Mouse (Mus musculus) forebrain, embryonic 11.5 days (tissue): ENCODE measurements around the gene Fgr. TPM values are rescaled to one million over a fixed set of nuclear protein-coding genes. Genes with fewer than 3 reads are reported as not detected.

Experiments used
- ATAC-seq: fragments of 200-750 bp; cut with Nextera tagmentation; replicated peaks from 2 replicates; pipeline ENCODE4 v1.8.0; 2017; ENCODE audit warnings: moderate TSS enrichment; ENCODE audit not compliant: low FRiP score
- DNase-seq: peaks from one replicate; pipeline ENCODE4 v3.0.0-alpha.2; 2017; ENCODE audit warnings: low spot score
- H3K27ac ChIP-seq: fragments of 300-500 bp; sonication (generic); 2 replicates; pipeline ENCODE4 v1.5.1; 2014; ENCODE audit warnings: low read depth, low read length
- H3K27me3 ChIP-seq: fragments of 300-500 bp; sonication (generic); 2 replicates; pipeline ENCODE4 v1.6.1; 2014; ENCODE audit warnings: mild to moderate bottlenecking, low read length, mixed read lengths; ENCODE audit not compliant: control insufficient read depth, insufficient read depth
- H3K36me3 ChIP-seq: fragments of 300-500 bp; sonication (generic); 2 replicates; pipeline ENCODE4 v1.6.1; 2014; ENCODE audit warnings: mild to moderate bottlenecking, low read length, moderate library complexity, mixed read lengths; ENCODE audit not compliant: control insufficient read depth, insufficient read depth
- H3K4me1 ChIP-seq: fragments of 300-500 bp; sonication (generic); replicated peaks from 2 replicates; pipeline ENCODE4 v1.6.1; 2014; ENCODE audit warnings: low read length, mixed read lengths; ENCODE audit not compliant: control insufficient read depth, insufficient read depth
- H3K4me2 ChIP-seq: fragments of 300-500 bp; sonication (generic); 2 replicates; pipeline ENCODE4 v1.6.1; 2014; ENCODE audit warnings: low read depth, mild to moderate bottlenecking, low read length, moderate library complexity, mixed read lengths; ENCODE audit not compliant: severe bottlenecking
- H3K4me3 ChIP-seq: fragments of 300-500 bp; sonication (generic); 2 replicates; pipeline ENCODE4 v1.5.1; 2014; ENCODE audit warnings: low read depth, low read length
- H3K9ac ChIP-seq: fragments of 300-500 bp; sonication (generic); 2 replicates; pipeline ENCODE4 v1.6.1; 2014; ENCODE audit warnings: low read length
- H3K9me3 ChIP-seq: fragments of 300-500 bp; sonication (generic); 2 replicates; pipeline ENCODE4 v1.6.1; 2016; ENCODE audit warnings: low read length, mixed read lengths; ENCODE audit not compliant: control insufficient read depth
- WGBS: fragments of 180-500 bp; shearing (Covaris S2); extraction: QIAGEN DNeasy Blood & Tissue Kit; methylation state at CpG from one replicate; pipeline ENCODE4 v1.1.7; 2014; 5-methylcytosine and 5-hydroxymethylcytosine counted together
- polyA plus RNA-seq: library from polyadenylated mRNA; unstranded; fragments of >200 nt; fragmentation: Nextera tagmentation; extraction: Ambion mirVana; gene quantifications from 2 replicates; pipeline ENCODE4 v1.2.1, GENCODE M21; 2014

Gene Fgr
- polyA plus RNA-seq, 1 experiment from 2014 or later: not detected

DNA sequence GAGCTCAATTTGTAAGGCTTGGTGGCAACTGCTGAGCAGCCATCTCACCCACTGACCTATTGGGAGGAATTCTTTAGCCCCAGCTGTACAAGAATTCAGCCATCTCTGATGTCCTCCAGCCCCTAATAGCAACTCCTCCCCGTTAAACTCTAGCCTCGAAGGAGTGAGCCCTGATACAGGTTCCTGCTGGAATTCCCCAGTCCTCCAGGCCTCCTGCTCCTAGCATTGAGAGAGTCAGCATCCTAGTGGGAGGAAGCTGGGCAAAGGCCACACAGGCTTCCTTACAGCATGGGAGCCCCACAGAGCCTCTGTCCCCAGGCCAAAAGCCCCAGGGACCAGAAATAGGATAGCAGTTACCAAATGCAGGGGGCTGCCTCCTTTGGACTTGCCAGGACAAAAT lies 10.5 kb upstream of the Fgr start:
- no peak overlapping the region for H3K4me3 ChIP-seq
- H3K27ac ChIP-seq: no peak overlapping the region
- WGBS: 40% methylated on average over 2 of the region's 2 CpGs
- no peaks in the 10 kb centered on the region for H3K27me3 ChIP-seq
- no peaks in the 10 kb centered on the region for H3K9me3 ChIP-seq
- ATAC-seq: no peak
- H3K36me3 ChIP-seq: no peaks in the 10 kb centered on the region
- no peak overlapping the region for H3K4me2 ChIP-seq
- no peak for DNase-seq
- peaks cover 15% of the 10 kb centered on the region for H3K4me1 ChIP-seq
- no peak overlapping the region for H3K9ac ChIP-seq

DNA sequence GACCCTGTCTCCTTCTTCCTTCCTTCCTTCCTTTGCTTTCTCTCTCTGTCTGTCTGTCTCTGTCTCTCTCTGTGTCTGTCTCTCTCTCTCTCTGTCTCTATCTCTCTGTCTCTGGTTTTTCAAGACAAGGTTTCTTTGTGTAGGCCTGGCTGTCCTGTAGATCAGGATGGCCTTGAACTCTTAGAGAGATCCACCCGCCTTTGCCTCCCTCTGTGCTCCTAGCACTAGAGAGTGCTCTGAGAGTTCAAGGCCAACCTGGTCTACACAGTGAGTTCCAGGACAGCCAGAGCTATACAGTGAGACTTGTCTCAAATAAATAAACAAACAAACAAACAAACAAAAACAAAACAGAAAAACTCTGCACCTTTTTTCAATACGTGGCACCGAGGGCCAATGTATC lies 9.8 kb upstream of the Fgr start:
- 28% methylated on average over 3 of the region's 3 CpGs for WGBS
- Histone ChIP-seq H3K36me3 (no peaks in the 10 kb centered on the region), H3K9ac (no peak overlapping the region), H3K9me3 (no peaks in the 10 kb centered on the region), H3K27me3 (no peaks in the 10 kb centered on the region), H3K4me2 (no peak overlapping the region), H3K4me1 (peaks cover 10% of the 10 kb centered on the region), H3K27ac (no peak overlapping the region), H3K4me3 (no peak overlapping the region)
- ATAC-seq (no peak), DNase-seq (no peak)

DNA sequence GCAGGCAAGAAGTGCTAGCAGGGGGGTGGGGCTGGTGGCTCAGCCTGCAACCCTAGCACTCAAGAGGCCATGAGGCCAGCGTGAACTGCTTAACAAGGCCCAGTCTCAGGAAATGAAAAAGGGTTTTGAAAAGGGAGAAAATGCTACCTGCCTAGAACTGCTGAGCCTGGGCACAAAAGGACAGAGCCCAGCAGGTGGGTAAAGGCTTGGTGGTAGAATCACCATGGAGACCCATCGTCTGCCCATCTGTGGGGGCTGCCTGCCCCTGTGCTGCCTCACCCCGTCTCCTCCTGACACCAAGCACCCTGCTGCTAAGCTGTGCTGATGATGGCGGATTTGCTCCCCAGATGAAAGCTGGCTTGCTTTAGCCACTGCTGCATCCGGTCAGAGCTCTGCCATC lies 9.4 kb upstream of the Fgr start:
- WGBS: 16% methylated on average over 5 of the region's 5 CpGs
- H3K9ac ChIP-seq: no peak overlapping the region

GRCm38 (mm10) chr4:132968105-132968938 lies 5.6 kb upstream of the Fgr start:
- Histone ChIP-seq H3K9ac (no peak overlapping the region), H3K4me1 (peaks cover 4% of the 10 kb centered on the region; the same call in 1 of the 2 replicates), H3K4me2 (no peak overlapping the region), H3K36me3 (no peaks in the 10 kb centered on the region), H3K27me3 (peaks cover 4% of the 10 kb centered on the region; the same call in 1 of the 2 replicates), H3K9me3 (no peaks in the 10 kb centered on the region), H3K4me3 (no peak overlapping the region), H3K27ac (no peak overlapping the region)
- ATAC-seq (no peak), DNase-seq (no peak)
- WGBS: 47% methylated on average over 6 of the region's 6 CpGs

More for the DNA sequence above, 9.4 kb upstream of the Fgr start:
- H3K27me3 ChIP-seq: no peaks in the 10 kb centered on the region
- ATAC-seq (no peak; the same call in 1 of the 2 replicates), DNase-seq (no peak)
- no peak overlapping the region for H3K4me3 ChIP-seq
- H3K36me3 ChIP-seq: no peaks in the 10 kb centered on the region
- no peak overlapping the region for H3K4me2 ChIP-seq
- no peaks in the 10 kb centered on the region for H3K9me3 ChIP-seq
- H3K4me1 ChIP-seq: peaks cover 6% of the 10 kb centered on the region
- H3K27ac ChIP-seq: 0 out of 2 replicates have a peak overlapping the region, but pooled peaks have one; percentile 19

DNA sequence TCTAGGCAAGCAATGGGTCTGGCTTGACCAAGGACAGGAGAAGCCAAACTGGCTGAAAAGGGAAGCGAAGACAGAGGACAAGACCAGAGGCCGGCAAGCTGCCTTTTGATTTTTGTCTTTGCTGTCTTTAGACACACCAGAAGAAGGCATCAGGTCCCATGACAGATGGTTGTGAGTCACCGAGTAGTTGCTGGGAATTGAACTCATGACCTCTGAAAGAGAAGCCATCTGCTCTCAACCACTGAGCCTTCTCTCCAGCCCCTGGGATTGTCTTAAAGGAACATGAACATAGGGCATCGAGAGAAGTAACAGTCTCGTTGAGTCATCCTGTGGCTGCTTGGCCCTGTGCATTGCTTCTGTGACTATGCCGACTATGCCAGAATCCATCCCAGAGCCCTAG lies 2.3 kb upstream of the Fgr start:
- no peaks in the 10 kb centered on the region for H3K9me3 ChIP-seq
- H3K4me1 ChIP-seq: peaks cover 11% of the 10 kb centered on the region; the same call in 1 of the 2 replicates
- H3K27me3 ChIP-seq: peaks cover 27% of the 10 kb centered on the region
- no peak overlapping the region for H3K4me3 ChIP-seq
- DNase-seq: no peak
- H3K4me2 ChIP-seq: no peak overlapping the region
- H3K36me3 ChIP-seq: no peaks in the 10 kb centered on the region
- H3K27ac ChIP-seq: no peak overlapping the region
- no peak for ATAC-seq
- H3K9ac ChIP-seq: no peak overlapping the region
- 83% methylated on average over 6 of the region's 6 CpGs for WGBS

DNA sequence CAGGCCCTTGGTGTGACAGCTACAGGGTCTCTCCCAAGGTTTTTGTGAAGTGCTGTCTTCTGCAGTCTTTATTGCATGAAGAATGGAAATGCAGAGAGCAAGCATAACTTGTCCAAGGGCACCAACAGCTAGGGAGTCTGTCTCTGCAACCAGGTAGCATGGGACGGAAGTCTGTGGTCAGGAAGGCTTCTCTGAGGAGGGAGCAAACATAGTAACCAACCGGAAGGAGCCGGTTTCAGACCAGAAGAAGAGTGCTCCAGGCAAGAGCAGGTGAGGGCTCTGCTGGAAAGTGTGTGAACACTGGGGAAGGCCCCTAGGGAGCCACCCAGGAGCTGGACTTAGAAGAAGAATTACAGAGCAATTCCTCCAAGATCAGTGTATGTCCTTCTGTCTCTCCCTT lies 1.8 kb upstream of the Fgr start:
- Histone ChIP-seq H3K36me3 (no peaks in the 10 kb centered on the region), H3K4me1 (peaks cover 11% of the 10 kb centered on the region; the same call in 1 of the 2 replicates), H3K9me3 (no peaks in the 10 kb centered on the region), H3K9ac (no peak overlapping the region), H3K27me3 (peaks cover 27% of the 10 kb centered on the region), H3K4me2 (no peak overlapping the region), H3K4me3 (no peak overlapping the region), H3K27ac (no peak overlapping the region)
- 64% methylated on average over 3 of the region's 3 CpGs for WGBS
- DNase-seq: no peak
- no peak for ATAC-seq

DNA sequence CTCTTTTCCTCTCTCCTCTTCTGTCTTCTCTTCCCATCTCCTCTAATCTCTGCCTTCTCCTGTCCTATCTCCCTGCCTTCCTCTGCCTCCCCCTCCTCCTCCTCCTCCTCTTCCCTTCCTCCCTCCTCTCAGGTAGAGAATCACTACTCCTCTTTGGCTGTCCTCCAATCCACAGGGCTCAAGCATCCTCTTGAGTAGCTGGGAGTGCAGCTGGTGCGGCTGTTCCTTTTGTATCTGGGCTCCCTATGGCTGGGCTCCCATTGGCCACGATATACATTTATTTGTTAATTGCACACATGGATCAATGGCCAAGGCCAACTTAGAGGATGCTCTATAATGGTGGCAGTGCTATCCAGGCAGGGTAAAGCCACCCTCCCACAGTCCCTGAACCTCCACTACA lies 1.3 kb upstream of the Fgr start:
- H3K4me3 ChIP-seq: no peak overlapping the region
- H3K9ac ChIP-seq: no peak overlapping the region
- no peaks in the 10 kb centered on the region for H3K36me3 ChIP-seq
- H3K9me3 ChIP-seq: no peaks in the 10 kb centered on the region
- H3K27ac ChIP-seq: no peak overlapping the region
- no peak for ATAC-seq
- 32% methylated on average over 2 of the region's 2 CpGs for WGBS
- peaks cover 11% of the 10 kb centered on the region; the same call in 1 of the 2 replicates for H3K4me1 ChIP-seq
- peaks cover 27% of the 10 kb centered on the region for H3K27me3 ChIP-seq
- no peak for DNase-seq
- H3K4me2 ChIP-seq: no peak overlapping the region

GRCm38 (mm10) chr4:132973186-132973585 lies 709 bp upstream of the Fgr start:
- no peaks in the 10 kb centered on the region for H3K36me3 ChIP-seq
- H3K9ac ChIP-seq: no peak overlapping the region
- H3K27me3 ChIP-seq: peaks cover 27% of the 10 kb centered on the region
- ATAC-seq: no peak
- no peak overlapping the region for H3K4me3 ChIP-seq
- H3K4me1 ChIP-seq: peaks cover 11% of the 10 kb centered on the region; the same call in 1 of the 2 replicates
- H3K4me2 ChIP-seq: no peak overlapping the region
- no peak for DNase-seq
- 34% methylated on average over 8 of the region's 8 CpGs for WGBS
- no peak overlapping the region for H3K27ac ChIP-seq
- no peaks in the 10 kb centered on the region for H3K9me3 ChIP-seq
